Mouse (Mus musculus) small intestine, adult 2 months (tissue): ENCODE results near the gene Trim41.

Source experiments
- CTCF ChIP-seq: fragments of 200-500 bp; IDR thresholded peaks from 2 replicates; pipeline ENCODE4 v1.5.1; 2012; ENCODE audit warnings: low read depth, mild to moderate bottlenecking, control low read depth, inconsistent platforms, low read length, moderate library complexity, mixed read lengths; ENCODE audit not compliant: insufficient replicate concordance, insufficient read length; ENCODE audit errors: extremely low read depth
- POLR2A ChIP-seq: fragments of 200-500 bp; IDR thresholded peaks from 2 replicates; pipeline ENCODE4 v1.6.1; 2012; ENCODE audit warnings: low read depth, mild to moderate bottlenecking, control low read depth, inconsistent platforms, low read length, moderate library complexity

- TF ChIP-seq CTCF (no peak), POLR2A (no peak)
Observed at GRCm38 (mm10) chr11:48845244-48845815, 28.2 kb upstream of the Trim41 start.
